Mouse (Mus musculus) adrenal gland (tissue): ENCODE measurements at regions not wholly inside any gene's neighbourhood (a gene's known extent, or its start where the extent isn't known, plus 50 kb on each side); places are given as distances from the start of the nearest gene placed in this dataset.

Experiments
- intact Hi-C: fragments of 180-260 bp; cut with DNase I; formaldehyde crosslinking; loops from one replicate; pipeline ENCODE4 v1.15.1; 2025

- intact Hi-C loops = no loop called here
Observed at GRCm38 (mm10) chr7:76127641-76128111, 102.0 kb upstream of the Agbl1 start.

GRCm38 (mm10) chr7:76142455-76142854 is 87.2 kb upstream of the Agbl1 start:
- intact Hi-C loops = no loop called here

GRCm38 (mm10) chr7:76146385-76146784 is 83.3 kb upstream of the Agbl1 start:
- intact Hi-C loops = no loop called here

- intact Hi-C loops = no loop called here
Observed at GRCm38 (mm10) chr7:76156869-76157268, 72.8 kb upstream of the Agbl1 start.

- intact Hi-C loops = no loop called here
Observed at GRCm38 (mm10) chr7:76164191-76164590, 65.5 kb upstream of the Agbl1 start.

- intact Hi-C loops = no loop called here
Observed at GRCm38 (mm10) chr7:76164735-76165630, 64.7 kb upstream of the Agbl1 start.

GRCm38 (mm10) chr7:76170481-76170880 is 59.2 kb upstream of the Agbl1 start:
- intact Hi-C loops = no loop called here

GRCm38 (mm10) chr7:76176235-76176634 is 53.5 kb upstream of the Agbl1 start:
- intact Hi-C loops = no loop called here

GRCm38 (mm10) chr7:76177420-76177819 is 52.3 kb upstream of the Agbl1 start:
- intact Hi-C loops = no loop called here
